Mouse (Mus musculus) kidney, embryonic 16.5 days (tissue): ENCODE measurements around the gene Abhd16a. TPM values are rescaled to one million over a fixed set of nuclear protein-coding genes. Genes with fewer than 3 reads are reported as not detected.
"Not testable (repeated sequence)": the region's sequence is repeated elsewhere in the genome, so short reads cannot be mapped to it uniquely, and the experiment has no call there.

Experiments used
- ATAC-seq: fragments of 200-750 bp; cut with Nextera tagmentation; 2 replicates; pipeline ENCODE4 v1.8.0; 2017; ENCODE audit warnings: moderate TSS enrichment; ENCODE audit not compliant: low FRiP score, low TSS enrichment
- H3K27ac ChIP-seq: fragments of 300-500 bp; sonication (generic); 2 replicates; pipeline ENCODE4 v1.5.1; 2014; ENCODE audit warnings: low read length
- H3K27me3 ChIP-seq: fragments of 300-500 bp; sonication (generic); 2 replicates; pipeline ENCODE4 v1.6.1; 2014; ENCODE audit warnings: low read length, control low read depth, mixed read lengths; ENCODE audit not compliant: insufficient read depth
- H3K36me3 ChIP-seq: fragments of 300-500 bp; sonication (generic); 2 replicates; pipeline ENCODE4 v1.6.1; 2014; ENCODE audit warnings: low read length, control low read depth, mixed read lengths; ENCODE audit not compliant: insufficient read depth
- H3K4me1 ChIP-seq: fragments of 300-500 bp; sonication (generic); 2 replicates; pipeline ENCODE4 v1.6.1; 2014; ENCODE audit warnings: low read length, control low read depth, mixed read lengths; ENCODE audit not compliant: insufficient read depth
- H3K4me2 ChIP-seq: fragments of 300-500 bp; sonication (generic); replicated peaks from 2 replicates; pipeline ENCODE4 v1.6.1; 2014; ENCODE audit warnings: low read depth, low read length
- H3K4me3 ChIP-seq: fragments of 300-500 bp; sonication (generic); 2 replicates; pipeline ENCODE4 v1.5.1; 2014; ENCODE audit warnings: mild to moderate bottlenecking, low read length
- H3K9ac ChIP-seq: fragments of 300-500 bp; sonication (generic); replicated peaks from 2 replicates; pipeline ENCODE4 v1.6.1; 2014; ENCODE audit warnings: low read length
- H3K9me3 ChIP-seq: fragments of 300-500 bp; sonication (generic); 2 replicates; pipeline ENCODE4 v1.6.1; 2016; ENCODE audit warnings: low read length, control low read depth
- WGBS: fragments of 180-500 bp; shearing (Covaris S2); extraction: QIAGEN DNeasy Blood & Tissue Kit; methylation state at CpG from one replicate; pipeline ENCODE4 v1.1.7; 2014; 5-methylcytosine and 5-hydroxymethylcytosine counted together
- polyA plus RNA-seq: library from polyadenylated mRNA; unstranded; fragments of >200 nt; fragmentation: Nextera tagmentation; extraction: Ambion mirVana; gene quantifications from 2 replicates; pipeline ENCODE4 v1.2.1, GENCODE M21; 2015

The Abhd16a gene
- polyA plus RNA-seq, 1 experiment from 2014 or later = 118 TPM

GRCm38 (mm10) chr17:35115046-35116019 is 26.3 kb downstream of the Abhd16a start, which contains the start of gene Ly6g5b:
Ly6g5b (minus strand) TSS chr17:35115428.
- no peak within 1 kb of the TSS for H3K9ac ChIP-seq
- no peak within 1 kb of the TSS for H3K4me2 ChIP-seq
- H3K4me1 ChIP-seq = peaks cover 8% of the 10 kb centered on the region
- peaks cover 47% of the 10 kb centered on the region for H3K36me3 ChIP-seq
- no peak for ATAC-seq
- H3K27me3 ChIP-seq = no peaks in the 10 kb centered on the region
- H3K9me3 ChIP-seq = no peaks in the 10 kb centered on the region
- WGBS = 81% methylated on average over 8 of the region's 8 CpGs
- H3K4me3 ChIP-seq = no peak within 1 kb of the TSS
- H3K27ac ChIP-seq = no peak within 1 kb of the TSS

DNA sequence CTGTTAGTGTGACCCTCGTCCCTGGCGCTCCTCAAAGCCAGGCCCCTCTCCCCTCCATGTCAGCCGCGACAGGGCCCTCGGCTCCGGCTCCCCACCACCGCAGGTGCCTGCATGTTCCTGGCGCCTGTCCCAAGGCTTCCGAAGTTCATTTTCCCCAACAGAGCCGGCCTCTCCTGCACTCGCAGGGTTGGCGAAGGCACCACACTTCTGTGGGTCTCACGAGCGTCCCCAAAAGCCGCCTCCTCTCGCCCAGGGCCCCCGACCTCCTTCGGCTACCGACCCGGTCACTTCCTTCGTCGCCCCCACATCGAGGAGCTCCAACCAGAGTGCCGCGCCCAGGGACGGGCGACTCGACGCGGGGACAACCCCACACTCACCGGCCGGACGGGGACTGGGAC is 31.7 kb downstream of the Abhd16a start:
- Histone ChIP-seq H3K4me1 (peaks cover 24% of the 10 kb centered on the region), H3K36me3 (peaks cover 44% of the 10 kb centered on the region), H3K4me2 (peak overlapping the region; percentile 90), H3K4me3 (peak overlapping the region; percentile 96), H3K27me3 (no peaks in the 10 kb centered on the region), H3K27ac (peak overlapping the region; percentile 81), H3K9ac (peak overlapping the region; percentile 97), H3K9me3 (no peaks in the 10 kb centered on the region)
- under 1% methylated on average over 33 of the region's 33 CpGs for WGBS
- ATAC-seq = peak; percentile 16

DNA sequence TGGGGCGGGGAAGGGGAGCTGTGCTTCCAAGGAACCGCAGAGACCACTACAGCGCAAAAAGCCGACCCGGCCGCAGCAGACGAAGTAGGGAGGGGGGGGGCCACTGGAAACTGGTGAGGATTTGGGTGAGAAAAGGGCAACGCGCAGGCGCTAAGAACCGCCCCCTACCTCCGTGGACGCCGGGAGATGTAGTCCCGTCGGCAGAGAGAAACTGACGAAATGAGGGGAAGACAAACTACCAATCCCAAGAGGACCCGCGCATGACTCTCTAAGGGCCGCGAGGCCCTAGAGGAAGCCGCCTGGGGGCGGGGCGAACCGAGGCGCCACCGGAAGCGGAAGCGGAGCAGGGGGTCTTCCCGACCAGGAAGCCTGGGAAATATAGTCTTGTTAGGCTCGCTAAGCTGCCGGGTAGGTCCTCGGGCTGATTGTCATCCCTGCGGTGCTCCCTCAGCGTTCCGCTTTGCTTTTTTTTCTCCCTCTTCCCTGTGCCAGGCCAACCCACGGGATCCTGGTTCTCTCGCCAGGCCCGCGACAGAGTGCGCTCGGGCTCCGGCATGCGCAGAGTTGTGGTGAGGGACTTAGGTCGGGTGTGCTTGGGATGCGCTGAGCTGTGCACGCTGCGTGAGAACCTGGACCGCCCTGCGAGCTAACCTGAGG is 32.2 kb downstream of the Abhd16a start, which contains the start of gene Gpank1:
Gene Gpank1, plus strand, starts transcription at position 313 of the 657 bp plus-strand sequence.
- H3K27me3 ChIP-seq = no peaks in the 10 kb centered on the region
- under 1% methylated on average over 50 of the region's 50 CpGs for WGBS
- peaks cover 26% of the 10 kb centered on the region for H3K4me1 ChIP-seq
- no peaks in the 10 kb centered on the region for H3K9me3 ChIP-seq
- H3K4me3 ChIP-seq = peak within 1 kb of the TSS; percentile 96
- H3K27ac ChIP-seq = peak within 1 kb of the TSS; percentile 85
- H3K4me2 ChIP-seq = peak within 1 kb of the TSS; percentile 90
- peak within 1 kb of the TSS; percentile 97 for H3K9ac ChIP-seq
- ATAC-seq = peak; percentile 97
- peaks cover 39% of the 10 kb centered on the region for H3K36me3 ChIP-seq

DNA sequence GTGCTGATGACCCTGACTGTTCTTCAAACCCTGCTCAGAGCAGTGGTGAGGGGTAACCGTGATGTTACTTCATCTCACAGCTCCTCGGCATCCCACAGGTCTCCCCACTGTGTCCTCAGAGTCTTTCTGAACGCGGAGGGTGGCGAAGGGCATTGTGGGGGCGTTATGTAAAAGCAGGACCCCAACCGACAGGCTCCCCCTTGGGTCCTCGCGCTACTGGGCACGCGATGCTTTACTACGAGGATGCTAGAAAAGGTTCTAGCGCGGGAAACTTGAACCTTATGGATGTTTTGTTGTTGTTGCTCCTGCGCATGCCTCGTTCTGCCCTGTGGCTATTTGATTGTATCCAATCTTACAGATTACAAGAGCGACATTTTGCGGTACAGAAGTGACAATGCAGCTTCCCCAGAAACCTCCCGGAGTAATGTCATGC is 32.8 kb downstream of the Abhd16a start, which contains the start of gene Csnk2b:
Gene Csnk2b, minus strand, starts transcription at position 183 of the 433 bp plus-strand sequence.
- Histone ChIP-seq H3K9me3 (no peaks in the 10 kb centered on the region), H3K27me3 (no peaks in the 10 kb centered on the region), H3K4me2 (peak within 1 kb of the TSS; percentile 90), H3K36me3 (peaks cover 35% of the 10 kb centered on the region), H3K4me3 (peak within 1 kb of the TSS; percentile 96), H3K4me1 (peaks cover 30% of the 10 kb centered on the region), H3K27ac (peak within 1 kb of the TSS; percentile 85), H3K9ac (peak within 1 kb of the TSS; percentile 97)
- WGBS = 0% methylated on average over 19 of the region's 19 CpGs
- ATAC-seq = no peak; the same call in 1 of the 2 replicates

DNA sequence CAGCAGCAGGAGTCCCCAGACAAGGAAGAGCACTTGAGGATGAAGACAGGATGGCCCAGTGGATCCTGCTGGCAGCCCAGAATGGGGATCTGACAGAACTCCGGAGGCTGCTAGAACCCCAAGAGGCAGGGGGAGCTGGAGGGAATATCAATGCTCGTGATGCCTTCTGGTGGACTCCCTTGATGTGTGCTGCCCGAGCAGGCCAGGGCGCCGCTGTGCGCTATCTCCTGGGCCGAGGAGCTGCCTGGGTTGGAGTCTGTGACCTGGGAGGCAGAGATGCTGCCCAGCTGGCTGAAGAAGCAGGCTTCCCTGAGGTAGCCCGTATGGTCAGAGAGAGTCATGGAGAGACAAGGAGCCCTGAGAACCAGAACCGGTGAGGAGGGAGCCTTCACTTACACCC is 34.2 kb downstream of the Abhd16a start:
- H3K9ac ChIP-seq = not testable (repeated sequence)

GRCm38 (mm10) chr17:35124261-35124896 is 35.3 kb downstream of the Abhd16a start:
- 92% methylated on average over 12 of the region's 12 CpGs for WGBS
- H3K9ac ChIP-seq, H3K27me3 ChIP-seq, ATAC-seq, H3K27ac ChIP-seq, H3K9me3 ChIP-seq, H3K4me2 ChIP-seq, H3K4me3 ChIP-seq: not testable (repeated sequence)
- Histone ChIP-seq H3K4me1 (peaks cover 48% of the 10 kb centered on the region), H3K36me3 (peaks cover 17% of the 10 kb centered on the region; the same call in 1 of the 2 replicates)

More for the DNA sequence above, 34.2 kb downstream of the Abhd16a start:
- H3K4me3 ChIP-seq, H3K9me3 ChIP-seq, H3K27me3 ChIP-seq, ATAC-seq, H3K4me2 ChIP-seq, H3K27ac ChIP-seq: not testable (repeated sequence)
- Histone ChIP-seq H3K36me3 (peaks cover 25% of the 10 kb centered on the region), H3K4me1 (peaks cover 40% of the 10 kb centered on the region)
- WGBS = 88% methylated on average over 9 of the region's 9 CpGs

- H3K9me3 ChIP-seq = no peaks in the 10 kb centered on the region
- no peak for ATAC-seq
- H3K36me3 ChIP-seq = peaks cover 12% of the 10 kb centered on the region; the same call in 1 of the 2 replicates
- no peak overlapping the region for H3K27ac ChIP-seq
- no peak overlapping the region for H3K4me3 ChIP-seq
- 87% methylated on average over 1 of the region's 1 CpGs for WGBS
- peak overlapping the region; percentile 76; the same call in 1 of the 2 replicates for H3K9ac ChIP-seq
- H3K4me1 ChIP-seq = peaks cover 42% of the 10 kb centered on the region
- peak overlapping the region; percentile 70; the same call in 1 of the 2 replicates for H3K4me2 ChIP-seq
- no peaks in the 10 kb centered on the region for H3K27me3 ChIP-seq
These were observed 36.0 kb downstream of the Abhd16a start for GRCm38 (mm10) chr17:35125081-35125480.

GRCm38 (mm10) chr17:35125578-35125977 is 36.5 kb downstream of the Abhd16a start:
- H3K36me3 ChIP-seq = peaks cover 12% of the 10 kb centered on the region; the same call in 1 of the 2 replicates
- WGBS = 34% methylated on average over 6 of the region's 6 CpGs
- H3K27ac ChIP-seq = peak overlapping the region; percentile 78

GRCm38 (mm10) chr17:35126206-35126611 is 37.1 kb downstream of the Abhd16a start, which contains the start of gene D17H6S53E:
D17H6S53E (plus strand) TSS chr17:35126373.
- peak within 1 kb of the TSS; percentile 70 for H3K4me2 ChIP-seq
- ATAC-seq = peak; percentile 60
- peak within 1 kb of the TSS; percentile 60 for H3K4me3 ChIP-seq
- peaks cover 12% of the 10 kb centered on the region; the same call in 1 of the 2 replicates for H3K36me3 ChIP-seq
- peak within 1 kb of the TSS; percentile 78 for H3K27ac ChIP-seq
- H3K9ac ChIP-seq = peak within 1 kb of the TSS; percentile 76
- under 1% methylated on average over 36 of the region's 36 CpGs for WGBS
- H3K27me3 ChIP-seq = no peaks in the 10 kb centered on the region
- peaks cover 36% of the 10 kb centered on the region for H3K4me1 ChIP-seq
- H3K9me3 ChIP-seq = no peaks in the 10 kb centered on the region

More at GRCm38 (mm10) chr17:35125578-35125977, 36.5 kb downstream of the Abhd16a start:
- peak overlapping the region; percentile 70 for H3K4me2 ChIP-seq
- peaks cover 37% of the 10 kb centered on the region for H3K4me1 ChIP-seq
- no peaks in the 10 kb centered on the region for H3K9me3 ChIP-seq
- no peak for ATAC-seq
- H3K9ac ChIP-seq = peak overlapping the region; percentile 76
- no peaks in the 10 kb centered on the region for H3K27me3 ChIP-seq
- H3K4me3 ChIP-seq = peak overlapping the region; percentile 60
